ENCODE assay signal across 21 mouse cellular contexts in the genomic region with DNA sequence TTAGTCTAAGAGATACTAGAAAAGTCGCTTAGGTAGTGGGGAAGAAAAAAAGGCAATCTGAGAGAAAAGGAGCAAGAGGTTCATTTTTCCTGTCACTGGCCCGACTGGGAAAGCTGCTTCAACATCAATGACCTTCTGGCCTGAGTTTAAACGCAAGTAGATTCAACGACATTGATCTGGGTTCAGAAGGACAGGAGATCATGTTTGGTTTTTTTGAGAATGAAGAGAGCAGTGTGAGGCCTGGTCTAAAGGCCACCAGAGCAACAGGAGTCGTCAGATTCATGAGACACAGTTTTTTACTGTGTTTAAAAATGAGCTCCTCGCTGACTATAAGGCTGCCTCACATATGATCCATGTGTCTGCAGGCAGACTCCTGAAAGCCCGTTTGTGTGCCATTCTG. TPM values are rescaled to one million over a fixed set of nuclear protein-coding genes. Genes with fewer than 3 reads are reported as not detected.
"Had no signal": no experiment of that assay in that cellular context is flagged by ENCODE, and none has a peak within 500 bp of the region (broad histone marks: within the 10 kb centered on the region; RNA-seq: fewer than 3 reads in every experiment).

No protein-coding gene starts in this region.

- DNase-seq: lung, adult 2 months; lung, postnatal 14 days; lung, postnatal 36 days; midbrain, embryonic 14.5 days; right cerebral cortex, postnatal 14 days; thymus, adult 2 months; thymus, postnatal 25 days; thymus, postnatal 4 days had no signal

- H3K9ac ChIP-seq: liver, embryonic 14.5 days; lung, embryonic 15.5 days; midbrain, embryonic 12.5 days; neural tube, embryonic 12.5 days; stomach, embryonic 15.5 days had no signal

- H3K4me3 ChIP-seq: lung, embryonic 15.5 days; megakaryocyte, embryonic 14.5 days; midbrain, embryonic 12.5 days; myocyte; neural tube, embryonic 12.5 days; stomach, embryonic 15.5 days had no signal

- H3K27ac ChIP-seq: liver, embryonic 14.5 days; lung, embryonic 15.5 days; macrophage; midbrain, embryonic 12.5 days; neural tube, embryonic 12.5 days; stomach, embryonic 15.5 days; stomach, postnatal 0 days had no signal

- ATAC-seq: lung, postnatal 0 days; midbrain, embryonic 16.5 days had no signal

- H3K4me1 ChIP-seq: lung, embryonic 15.5 days; megakaryocyte, embryonic 14.5 days; midbrain, embryonic 12.5 days; neural tube, embryonic 12.5 days; stomach, embryonic 15.5 days had no signal

- H3K4me2 ChIP-seq: lung, embryonic 15.5 days; midbrain, embryonic 12.5 days; neural tube, embryonic 12.5 days; stomach, embryonic 15.5 days had no signal

- H3K9me3 ChIP-seq: lung, embryonic 15.5 days; midbrain, embryonic 12.5 days; neural tube, embryonic 12.5 days; stomach, embryonic 15.5 days had no signal

- H3K36me3 ChIP-seq: lung, embryonic 15.5 days; midbrain, embryonic 12.5 days; neural tube, embryonic 12.5 days; stomach, embryonic 15.5 days had no signal

- H3K27me3 ChIP-seq: lung, embryonic 15.5 days; megakaryocyte, embryonic 14.5 days; midbrain, embryonic 12.5 days; neural tube, embryonic 12.5 days; stomach, embryonic 15.5 days had no signal

RNA-seq across cellular contexts. Expression of a gene that starts 9.7 kb away (rescaled TPM):
- polyA plus RNA-seq: macrophage; midbrain, embryonic 12.5 days; midbrain, embryonic 14.5 days; myocyte; neural tube, embryonic 12.5 days; testis, adult 2 months; urinary bladder, adult 2 months had no signal
